Mouse (Mus musculus) left cerebral cortex, adult 18-20 months (tissue): ENCODE data around the gene Hoxb8. TPM values are rescaled to one million over a fixed set of nuclear protein-coding genes. Genes with fewer than 3 reads are reported as not detected.

Experiments used
- DNase-seq, 2 experiments: peaks; one replicate each; pipeline ENCODE4 v3.0.0; 2021 to 2022; ENCODE audit warnings: low spot score in 2 of 2, mixed read lengths in 1 of 2
- total RNA-seq, 2 experiments: library from RNA; stranded (reverse); gene quantifications; 2 replicates each; pipeline ENCODE4 v1.2.3; 2021

The Hoxb8 gene
- total RNA-seq, 2 experiments from 2014 or later, result not detected

GRCm38 (mm10) chr11:96267021-96267920 lies 14.4 kb upstream of the Hoxb8 start:
- no peak for DNase-seq

DNA sequence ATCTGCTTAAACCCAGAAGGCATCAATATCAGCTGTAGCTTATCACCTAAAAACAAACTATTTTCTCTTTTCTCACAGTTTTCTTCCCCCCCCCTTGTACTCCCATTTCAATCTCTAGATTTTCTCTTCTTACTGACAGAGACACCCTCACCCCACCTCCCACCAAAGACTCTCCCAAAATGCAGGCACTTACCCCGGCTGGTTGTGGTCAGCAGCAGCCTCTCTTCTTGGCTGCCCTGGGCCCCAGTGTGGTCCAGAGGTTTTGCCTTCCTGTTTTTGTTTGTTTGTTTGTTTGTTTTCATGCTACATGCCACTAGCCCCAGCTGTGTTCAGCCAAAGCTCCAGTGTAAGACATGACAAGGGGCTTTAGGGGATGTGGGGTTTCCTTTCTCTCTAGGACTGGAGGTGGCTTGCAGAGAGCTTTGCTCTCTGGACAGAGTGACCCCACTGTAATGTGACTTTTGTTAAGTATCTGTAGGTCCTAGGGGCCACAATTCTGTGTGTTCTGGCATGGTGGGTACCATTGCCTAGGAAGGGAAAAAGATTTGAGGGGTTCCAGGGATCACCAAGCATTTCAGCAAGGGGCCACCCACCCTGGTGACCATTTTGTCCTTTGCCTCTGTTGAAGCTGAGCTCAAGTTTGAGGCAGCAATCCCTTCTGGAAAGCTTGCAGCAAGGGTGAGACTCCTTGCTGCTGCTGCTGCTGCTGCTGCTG lies 13.5 kb upstream of the Hoxb8 start:
- no peak for DNase-seq

DNA sequence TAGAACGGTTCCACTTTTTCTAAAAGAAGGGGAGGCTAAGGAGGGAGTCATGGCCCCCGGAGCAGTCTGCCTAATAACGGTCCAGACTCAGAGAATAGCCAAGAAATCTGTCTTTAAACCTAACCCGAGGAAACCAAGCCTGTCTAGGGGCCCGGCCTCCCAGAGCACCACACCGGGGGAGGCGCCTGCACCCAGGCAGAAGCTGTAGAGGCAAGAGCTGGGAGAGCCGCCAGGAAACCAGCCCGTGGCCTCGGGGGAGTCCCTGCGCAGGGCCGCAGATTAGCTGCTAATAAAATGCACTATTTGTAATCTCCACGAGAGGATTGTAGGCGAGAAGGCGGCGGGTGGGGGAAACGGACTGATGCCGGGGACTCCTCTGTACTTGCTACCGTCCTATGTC lies 11.8 kb upstream of the Hoxb8 start:
- DNase-seq, result no peak

DNA sequence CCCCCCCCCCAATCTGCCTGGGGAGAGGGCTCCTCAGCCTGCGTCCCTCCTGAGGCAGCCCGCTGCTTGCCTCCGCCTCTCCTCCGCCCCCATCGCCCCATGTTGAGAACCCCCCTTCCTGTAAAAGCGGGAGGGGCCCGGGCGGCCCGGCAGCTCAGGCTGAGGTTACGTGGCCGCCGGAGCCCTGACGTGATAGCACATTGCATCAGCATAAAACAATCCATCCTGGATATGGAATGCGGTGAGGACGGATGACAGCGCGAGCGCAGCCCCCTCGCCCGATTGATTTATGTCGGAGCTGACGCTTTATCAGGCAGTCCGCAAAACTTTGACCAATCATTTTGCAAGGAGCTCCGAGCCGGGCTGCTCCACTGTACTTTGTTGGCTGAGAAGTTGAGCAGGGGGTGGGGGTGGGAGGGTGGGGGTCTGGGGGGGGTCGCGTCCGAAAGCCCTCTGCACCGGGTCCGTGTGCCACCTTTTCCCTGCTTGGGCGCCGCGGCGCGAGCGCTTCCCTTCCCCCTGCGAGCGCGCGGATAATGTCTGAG lies 10.6 kb upstream of the Hoxb8 start, which contains the start of gene Hoxb9:
Gene Hoxb9 (plus strand): TSS at position 462 of the 545 bp plus-strand sequence.
- no peak for DNase-seq

DNA sequence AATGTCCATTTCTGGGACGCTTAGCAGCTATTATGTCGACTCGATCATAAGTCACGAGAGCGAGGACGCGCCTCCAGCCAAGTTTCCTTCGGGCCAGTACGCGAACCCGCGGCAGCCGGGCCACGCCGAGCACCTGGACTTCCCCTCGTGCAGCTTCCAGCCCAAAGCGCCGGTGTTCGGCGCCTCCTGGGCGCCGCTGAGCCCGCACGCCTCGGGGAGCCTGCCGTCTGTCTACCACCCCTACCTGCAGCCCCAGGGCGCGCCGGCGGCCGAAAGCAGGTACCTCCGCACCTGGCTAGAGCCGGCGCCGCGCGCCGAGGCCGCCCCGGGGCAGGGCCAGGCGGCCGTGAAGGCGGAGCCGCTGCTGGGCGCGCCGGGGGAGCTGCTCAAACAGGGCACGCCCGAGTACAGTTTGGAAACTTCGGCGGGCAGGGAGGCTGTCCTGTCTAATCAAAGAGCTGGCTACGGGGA lies 10.1 kb upstream of the Hoxb8 start:
- no peak for DNase-seq

- DNase-seq, result no peak
These were observed 9.4 kb upstream of the Hoxb8 start for GRCm38 (mm10) chr11:96272024-96272921.

GRCm38 (mm10) chr11:96274428-96274827 lies 7.3 kb upstream of the Hoxb8 start:
- DNase-seq, result no peak

GRCm38 (mm10) chr11:96275896-96276295 lies 5.8 kb upstream of the Hoxb8 start:
- DNase-seq, result no peak

DNA sequence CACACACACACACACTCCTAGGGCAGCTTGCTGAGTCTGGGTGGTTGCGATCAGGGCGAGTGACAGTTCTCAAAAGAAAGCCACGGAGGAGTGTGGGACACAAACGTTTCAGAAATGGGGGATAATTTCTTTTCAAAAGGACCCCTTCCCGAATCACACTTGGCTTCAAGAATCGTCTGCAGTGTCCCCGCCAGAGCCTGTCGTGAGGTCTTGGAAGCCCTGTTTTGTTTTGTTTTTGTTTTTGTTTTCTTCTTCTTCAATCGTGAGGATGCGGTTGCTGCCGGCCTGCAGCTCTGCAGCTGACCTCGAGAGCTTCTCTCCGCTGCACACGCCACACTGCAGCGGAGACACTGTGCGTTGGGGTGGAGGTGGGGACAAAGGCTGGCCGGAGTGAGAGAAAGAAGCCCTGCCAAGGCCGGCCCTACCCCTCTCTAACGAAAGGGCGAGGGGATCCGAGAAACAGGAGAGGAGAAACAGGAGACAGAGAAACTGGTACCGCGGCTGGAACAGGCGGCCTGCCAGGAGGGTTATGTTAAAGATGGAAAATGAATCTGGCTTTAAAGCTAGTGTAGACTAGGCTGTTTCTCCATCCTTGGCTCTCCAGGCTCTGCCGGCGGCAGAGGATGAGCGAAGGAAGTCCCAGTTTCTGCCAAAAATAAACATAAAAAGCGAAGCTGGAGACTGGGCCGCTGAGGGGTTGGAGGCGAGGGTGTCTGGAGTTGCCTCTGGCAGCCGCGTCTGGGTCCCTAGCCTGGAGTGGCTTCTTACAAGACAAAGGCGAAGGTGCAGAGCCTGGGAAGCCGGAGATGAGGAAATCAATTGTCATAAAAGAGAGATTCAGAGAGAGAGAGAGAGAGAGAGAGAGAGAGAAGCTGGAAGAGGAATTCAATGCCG lies 4.3 kb upstream of the Hoxb8 start:
- DNase-seq, result no peak

GRCm38 (mm10) chr11:96278324-96278723 lies 3.4 kb upstream of the Hoxb8 start:
- no peak for DNase-seq

DNA sequence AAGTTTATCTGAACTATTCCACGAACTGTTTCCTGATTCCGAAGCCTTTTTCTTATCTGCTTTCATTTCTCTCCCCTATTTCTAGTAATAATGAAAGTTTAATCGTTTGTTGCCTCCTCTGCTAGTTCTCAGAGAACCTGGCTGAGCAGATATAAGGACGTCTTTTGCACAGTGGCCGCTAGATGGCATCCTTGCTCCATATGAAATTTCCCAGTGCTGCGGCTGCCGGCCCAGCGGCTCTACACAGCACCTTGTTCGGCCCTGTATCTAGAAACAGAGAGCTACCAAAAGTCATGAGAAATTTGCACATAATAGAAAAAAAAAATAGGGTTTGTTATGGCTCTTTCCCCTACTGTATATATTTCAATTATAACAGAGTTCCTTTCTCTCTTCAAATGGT lies 2.9 kb upstream of the Hoxb8 start:
- DNase-seq, result peak; percentile 90

- DNase-seq, result no peak
These were observed 2.1 kb upstream of the Hoxb8 start for GRCm38 (mm10) chr11:96279421-96280233.

DNA sequence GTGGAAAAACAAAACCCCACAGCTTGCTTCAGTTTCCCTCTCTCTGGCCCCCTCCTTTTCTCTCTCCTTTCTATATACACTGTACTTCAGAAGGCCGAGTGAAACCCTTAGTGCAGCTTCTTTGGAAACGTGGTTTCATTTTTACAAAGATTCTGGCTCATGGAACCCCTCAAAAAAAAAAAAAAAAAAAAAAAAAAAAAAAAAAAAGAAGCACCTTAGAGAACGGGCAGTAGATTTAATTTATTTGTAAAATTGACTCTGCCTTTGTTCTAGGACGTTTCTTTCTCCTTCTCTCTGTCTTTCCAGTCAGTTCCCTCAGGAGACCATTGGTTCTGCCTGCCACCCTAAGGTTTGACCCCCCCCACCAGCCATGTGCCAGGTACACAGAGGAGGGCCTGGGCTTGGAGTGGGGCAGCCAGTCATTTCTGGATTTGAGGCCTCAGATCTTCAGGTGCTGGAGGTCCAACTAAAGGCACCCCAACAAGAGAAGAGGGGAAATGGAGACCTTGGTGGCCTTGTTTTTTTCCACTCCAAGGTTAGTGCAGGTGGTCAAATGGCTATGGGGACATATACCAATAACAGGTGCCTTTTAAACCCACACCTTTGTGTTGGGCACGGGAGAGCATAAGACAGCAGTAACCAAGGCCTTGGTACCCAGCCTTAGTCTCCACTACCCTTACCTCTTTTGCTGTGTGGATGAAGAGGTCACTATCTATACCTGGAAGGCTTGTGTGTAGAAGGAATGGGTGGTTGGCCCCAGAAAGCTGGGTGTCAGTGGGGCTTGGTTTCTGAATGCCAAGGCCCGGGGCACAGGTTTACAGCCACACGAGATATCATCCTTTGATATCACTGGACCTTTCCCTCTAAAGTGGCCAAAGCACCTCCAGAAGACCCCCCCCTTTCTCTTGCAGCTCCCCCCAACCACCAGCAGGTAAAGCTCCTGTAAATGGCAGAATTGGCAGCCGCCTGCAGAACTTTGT lies 1.0 kb upstream of the Hoxb8 start:
- DNase-seq, result no peak

GRCm38 (mm10) chr11:96281396-96281795 lies 309 bp upstream of the Hoxb8 start:
- DNase-seq, result no peak

- DNase-seq, result no peak
These were observed 1.2 kb downstream of the Hoxb8 start for GRCm38 (mm10) chr11:96282795-96283430.

DNA sequence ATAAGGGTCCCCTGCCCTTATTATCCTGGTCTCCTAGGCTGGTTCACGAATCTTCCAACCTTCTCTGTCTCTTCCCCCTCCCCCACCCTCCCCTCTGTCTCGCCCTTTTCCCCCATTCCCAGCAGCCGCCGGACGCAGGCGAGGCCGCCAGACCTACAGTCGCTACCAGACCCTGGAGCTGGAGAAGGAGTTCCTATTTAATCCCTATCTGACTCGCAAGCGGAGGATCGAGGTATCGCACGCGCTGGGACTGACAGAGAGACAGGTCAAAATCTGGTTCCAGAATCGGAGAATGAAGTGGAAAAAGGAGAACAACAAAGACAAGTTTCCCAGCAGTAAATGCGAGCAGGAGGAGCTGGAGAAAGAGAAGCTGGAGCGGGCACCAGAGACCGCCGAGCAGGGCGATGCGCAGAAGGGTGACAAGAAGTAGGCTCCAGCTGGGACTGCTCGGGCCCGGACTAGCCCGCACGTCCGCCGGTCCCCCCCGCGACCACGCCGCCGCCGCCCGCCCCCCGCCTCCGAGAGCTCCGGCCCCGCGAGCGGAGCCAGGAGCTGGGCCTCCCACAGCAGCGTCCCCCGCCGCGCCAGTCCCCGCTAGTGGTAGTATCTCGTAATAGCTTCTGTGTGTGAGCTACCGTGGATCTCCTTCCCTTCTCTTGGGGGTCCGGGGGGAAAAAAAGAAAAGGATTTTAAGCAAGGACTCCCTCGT lies 2.5 kb downstream of the Hoxb8 start:
- no peak for DNase-seq
